Mouse (Mus musculus) spleen, adult 2 months (tissue): ENCODE measurements at regions not wholly inside any gene's neighbourhood (a gene's known extent, or its start where the extent isn't known, plus 50 kb on each side); places are given as distances from the start of the nearest gene placed in this dataset.

Source experiments
- CTCF ChIP-seq: fragments of 200-500 bp; IDR thresholded peaks from 2 replicates; pipeline ENCODE4 v1.5.1; 2011; ENCODE audit warnings: mild to moderate bottlenecking, inconsistent platforms; ENCODE audit not compliant: insufficient read depth, insufficient read length, insufficient replicate concordance; ENCODE audit errors: extremely low read depth
- POLR2A ChIP-seq: fragments of 200-500 bp; IDR thresholded peaks from 2 replicates; pipeline ENCODE4 v1.6.1; 2011; ENCODE audit warnings: low read depth, low read length, inconsistent platforms

DNA sequence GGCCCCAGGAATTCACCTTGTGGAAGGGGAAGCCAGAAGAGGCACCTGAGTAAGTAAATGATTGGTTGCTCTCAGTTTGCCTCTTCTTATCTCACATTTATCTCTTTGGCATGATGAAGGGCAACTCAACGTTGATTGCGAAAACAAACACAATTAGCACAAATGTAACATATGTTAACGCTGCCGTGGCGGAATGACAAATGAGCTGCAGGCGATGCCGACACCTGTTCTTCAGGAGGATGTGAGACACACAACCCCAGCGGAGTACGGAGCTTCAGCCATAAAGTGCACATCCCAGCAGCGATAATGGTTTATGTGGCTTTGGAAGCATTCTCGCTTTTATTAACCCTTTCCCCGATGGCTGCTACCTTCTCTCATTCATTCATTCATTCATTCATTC is 134.7 kb downstream of the Gm11146 start:
- TF ChIP-seq POLR2A (no peak), CTCF (no peak)
